Mouse (Mus musculus) ES-E14 (cell line): ENCODE measurements around the gene Txndc16.

Experiments
- CHD2 ChIP-seq: IDR thresholded peaks from 2 replicates; pipeline ENCODE4 v1.6.1; 2014; ENCODE audit warnings: mild to moderate bottlenecking, low read depth, low read length, inconsistent platforms
- HCFC1 ChIP-seq: IDR thresholded peaks from 2 replicates; pipeline ENCODE4 v1.6.1; 2012; ENCODE audit warnings: low read length, inconsistent platforms, borderline replicate concordance; ENCODE audit not compliant: insufficient read depth
- MAFK ChIP-seq: IDR thresholded peaks from 2 replicates; pipeline ENCODE4 v1.6.1; 2014; ENCODE audit warnings: mild to moderate bottlenecking, low read depth, low read length, inconsistent platforms; ENCODE audit not compliant: insufficient read depth
- ZC3H11A ChIP-seq: IDR thresholded peaks from 2 replicates; pipeline ENCODE4 v1.6.1; 2012; ENCODE audit warnings: low read depth, mild to moderate bottlenecking, inconsistent platforms, low read length, borderline replicate concordance
- ZNF384 ChIP-seq: IDR thresholded peaks from 2 replicates; pipeline ENCODE4 v1.6.1; 2012; ENCODE audit warnings: low read depth, low read length, inconsistent platforms

DNA sequence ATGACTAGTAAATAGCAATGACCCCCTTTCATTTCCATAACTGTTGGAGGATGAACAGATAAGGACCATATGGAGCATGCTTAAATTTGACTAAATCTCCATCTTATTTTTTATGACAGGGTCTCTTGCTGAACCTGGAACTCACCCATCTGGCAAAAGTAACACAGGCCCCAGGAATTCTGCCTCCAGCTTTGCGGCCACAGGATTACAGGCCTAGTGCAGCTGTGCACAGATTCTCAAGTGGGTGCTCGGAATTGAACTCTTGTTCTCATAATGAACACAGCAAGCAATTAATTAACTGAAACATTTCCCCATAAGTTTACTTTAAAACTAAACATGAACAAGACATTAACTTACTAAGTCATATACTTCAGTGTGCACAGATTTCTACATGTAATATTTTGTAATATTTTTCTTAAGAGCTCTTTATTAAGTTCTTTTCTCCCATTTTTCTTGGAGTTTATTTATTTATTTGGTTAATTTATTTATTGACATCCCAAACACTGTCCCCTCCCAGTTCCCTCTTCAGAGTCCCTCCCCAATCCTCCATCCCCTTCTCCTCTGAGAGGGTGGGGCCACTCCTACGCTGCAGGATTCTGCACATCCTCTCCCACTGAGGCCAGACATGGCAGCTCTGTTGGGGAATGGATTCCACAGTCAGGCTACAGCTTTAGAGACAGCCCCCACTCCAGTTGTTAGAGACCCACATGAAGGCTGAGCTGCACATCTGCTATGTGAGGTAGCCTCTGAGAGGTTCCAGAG is 43.9 kb upstream of the Txndc16 start:
- TF ChIP-seq ZC3H11A: no peak
- TF ChIP-seq HCFC1: no peak
- TF ChIP-seq MAFK: no peak
- TF ChIP-seq CHD2: no peak
- no peak for TF ChIP-seq ZNF384
